Mouse (Mus musculus) liver, adult 2 months (tissue): ENCODE measurements around the gene Bphl. TPM values are rescaled to one million over a fixed set of nuclear protein-coding genes. Genes with fewer than 3 reads are reported as not detected.

ENCODE experiments used
- DNase-seq: peaks from one replicate; pipeline ENCODE4 v3.0.0-alpha.2; 2011; ENCODE audit warnings: low read depth, low spot score; ENCODE audit errors: extremely low read depth
- H3K27ac ChIP-seq: fragments of 200-500 bp; replicated peaks from 2 replicates; pipeline ENCODE4 v1.5.1; 2012; ENCODE audit warnings: low read depth, mild to moderate bottlenecking, control low read depth, inconsistent platforms, low read length; ENCODE audit not compliant: insufficient read depth
- H3K27me3 ChIP-seq: fragments of 200-500 bp; 2 replicates; pipeline ENCODE4 v1.6.1; 2012; ENCODE audit warnings: mild to moderate bottlenecking, moderate library complexity, low read length, inconsistent platforms; ENCODE audit not compliant: control insufficient read depth, insufficient read depth
- H3K36me3 ChIP-seq: fragments of 200-500 bp; 2 replicates; pipeline ENCODE4 v1.6.1; 2012; ENCODE audit warnings: low read length, inconsistent platforms; ENCODE audit not compliant: control insufficient read depth, insufficient read depth
- H3K4me1 ChIP-seq: fragments of 200-500 bp; 2 replicates; pipeline ENCODE4 v1.6.1; 2011; ENCODE audit warnings: low read length; ENCODE audit not compliant: control insufficient read depth, insufficient read depth
- H3K4me3 ChIP-seq: fragments of 200-500 bp; 2 replicates; pipeline ENCODE4 v1.5.1; 2011; ENCODE audit warnings: low read depth, mild to moderate bottlenecking, control low read depth, low read length, moderate library complexity; ENCODE audit not compliant: insufficient read depth
- H3K79me2 ChIP-seq: fragments of 200-500 bp; 2 replicates; pipeline ENCODE4 v1.6.1; 2012; ENCODE audit warnings: inconsistent platforms, mild to moderate bottlenecking, low read length, moderate library complexity; ENCODE audit not compliant: control insufficient read depth, insufficient read depth
- H3K9ac ChIP-seq: fragments of 200-500 bp; 2 replicates; pipeline ENCODE4 v1.6.1; 2012; ENCODE audit warnings: low read depth, mild to moderate bottlenecking, control low read depth, inconsistent platforms, low read length
- CTCF ChIP-seq: fragments of 200-500 bp; IDR thresholded peaks from 2 replicates; pipeline ENCODE4 v1.5.1; 2011; ENCODE audit warnings: low read depth, low read length, control low read depth
- POLR2A ChIP-seq: fragments of 200-500 bp; IDR thresholded peaks from 2 replicates; pipeline ENCODE4 v1.6.1; 2011; ENCODE audit warnings: low read length, control low read depth; ENCODE audit not compliant: insufficient read depth; ENCODE audit errors: extremely low read depth
- WGBS: fragments of 180-500 bp; shearing (Covaris S2); methylation state at CpG from one replicate; pipeline ENCODE4 v1.1.7; 2018; 5-methylcytosine and 5-hydroxymethylcytosine counted together
- polyA plus RNA-seq: library from polyadenylated mRNA; depleted of rRNA; stranded (reverse); fragments of >200 nt; gene quantifications from 2 replicates; pipeline ENCODE4 v1.2.3, GENCODE M21; 2012
- total RNA-seq: library from RNA; depleted of rRNA; stranded (reverse); fragments of >200 nt; gene quantifications from 2 replicates; pipeline ENCODE4 v1.2.3, GENCODE M21; 2014

The Bphl gene
- total and polyA plus RNA-seq, 2 experiments, result 241 to 287 TPM

DNA sequence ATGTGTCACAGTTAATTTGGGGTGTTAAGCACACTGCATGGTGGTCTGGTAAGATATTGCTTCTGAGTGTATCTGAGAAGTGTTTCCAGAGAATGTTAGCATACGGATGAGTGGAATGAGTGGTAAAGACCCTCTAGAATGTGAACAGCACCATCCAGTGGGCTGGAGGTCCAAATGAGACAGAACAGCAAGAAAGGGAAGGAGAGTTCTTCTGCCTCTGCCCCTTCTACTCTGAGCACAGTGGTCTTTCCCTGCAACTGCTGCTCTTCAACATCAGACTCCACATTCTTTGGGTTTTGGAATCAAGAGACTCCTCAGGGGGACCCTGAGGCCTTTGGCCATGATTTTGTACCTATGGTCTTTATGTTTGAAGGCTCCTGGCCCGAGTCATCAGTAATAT, 68.9 kb downstream of the Bphl start:
- DNase-seq, result no peak
- H3K9ac ChIP-seq, result no peak overlapping the region
- 83% methylated on average over 2 of the region's 2 CpGs for WGBS
- H3K27me3 ChIP-seq, result no peaks in the 10 kb centered on the region
- H3K4me3 ChIP-seq, result no peak overlapping the region
- H3K36me3 ChIP-seq, result no peaks in the 10 kb centered on the region
- no peak overlapping the region for H3K27ac ChIP-seq
- TF ChIP-seq CTCF (no peak), POLR2A (no peak)
- H3K79me2 ChIP-seq, result no peaks in the 10 kb centered on the region
- H3K4me1 ChIP-seq, result no peaks in the 10 kb centered on the region

DNA sequence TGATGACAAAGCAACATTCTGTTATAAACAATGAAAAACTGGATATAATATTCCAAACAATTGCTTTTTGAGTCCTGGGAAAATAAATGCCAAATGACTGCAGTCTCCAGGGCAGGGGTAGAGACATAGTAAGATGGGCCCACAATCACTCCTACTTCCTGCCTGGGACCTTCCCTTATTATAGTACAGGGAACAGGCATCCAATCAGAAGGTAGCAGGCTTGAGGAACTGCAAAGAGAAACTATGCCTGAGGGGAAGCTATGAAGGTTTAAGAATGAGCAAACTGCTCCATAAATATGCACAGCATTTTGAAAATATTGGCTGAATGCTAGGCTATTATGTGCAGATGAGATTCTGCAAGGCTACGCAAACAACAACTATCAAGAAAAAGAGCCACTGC, 69.6 kb downstream of the Bphl start:
- WGBS, result 84% methylated on average over 1 of the region's 1 CpGs
- Histone ChIP-seq H3K4me1 (no peaks in the 10 kb centered on the region), H3K27me3 (no peaks in the 10 kb centered on the region), H3K27ac (no peak overlapping the region), H3K79me2 (no peaks in the 10 kb centered on the region), H3K4me3 (no peak overlapping the region), H3K9ac (no peak overlapping the region), H3K36me3 (no peaks in the 10 kb centered on the region)
- TF ChIP-seq POLR2A (no peak), CTCF (no peak)
- DNase-seq, result no peak

DNA sequence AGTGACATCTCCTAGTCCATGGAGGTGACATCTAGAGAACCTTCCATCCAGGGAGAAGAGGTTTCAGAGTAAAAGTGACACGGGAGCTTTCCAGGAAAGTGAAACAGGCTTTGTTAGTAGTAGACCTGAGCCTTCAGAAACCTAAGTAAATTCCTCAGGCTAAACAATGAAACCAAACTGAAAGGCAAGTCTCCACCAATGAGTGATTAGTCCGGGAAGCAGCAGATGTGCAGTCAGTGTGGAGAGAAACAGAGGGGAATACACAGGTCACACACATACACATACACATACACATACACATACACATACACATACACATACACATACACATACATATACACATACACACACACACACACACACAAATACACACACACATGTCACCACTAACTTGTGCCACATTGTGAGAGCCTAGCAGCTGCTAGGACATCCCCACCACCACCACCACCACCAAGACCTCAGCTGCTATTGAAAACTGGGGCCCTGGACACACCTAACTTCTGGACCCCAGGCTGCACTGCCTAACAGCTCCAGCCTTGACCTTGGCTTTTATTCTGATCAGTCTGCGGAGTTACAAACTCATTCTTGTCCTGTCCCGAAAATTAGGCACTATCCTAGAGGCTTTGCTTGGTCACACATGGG, 71.8 kb downstream of the Bphl start:
- 93% methylated on average over 4 of the region's 4 CpGs for WGBS
- Histone ChIP-seq H3K4me3 (no peak overlapping the region), H3K4me1 (peaks cover 3% of the 10 kb centered on the region; the same call in 1 of the 2 replicates), H3K9ac (no peak overlapping the region), H3K27me3 (no peaks in the 10 kb centered on the region), H3K79me2 (no peaks in the 10 kb centered on the region), H3K27ac (no peak overlapping the region), H3K36me3 (no peaks in the 10 kb centered on the region)
- DNase-seq, result no peak
- TF ChIP-seq CTCF (no peak), POLR2A (no peak)

GRCm38 (mm10) chr13:34109677-34110058, 72.3 kb downstream of the Bphl start:
- TF ChIP-seq CTCF (no peak), POLR2A (no peak)
- no peak for DNase-seq
- H3K27ac ChIP-seq, result no peak overlapping the region

GRCm38 (mm10) chr13:34111019-34111418, 73.6 kb downstream of the Bphl start:
- H3K4me1 ChIP-seq, result peaks cover 3% of the 10 kb centered on the region; the same call in 1 of the 2 replicates
- no peak overlapping the region for H3K27ac ChIP-seq
- 91% methylated on average over 5 of the region's 5 CpGs for WGBS
- no peak for DNase-seq
- no peak overlapping the region for H3K9ac ChIP-seq
- no peaks in the 10 kb centered on the region for H3K36me3 ChIP-seq
- no peaks in the 10 kb centered on the region for H3K79me2 ChIP-seq
- TF ChIP-seq POLR2A (no peak), CTCF (no peak)
- no peaks in the 10 kb centered on the region for H3K27me3 ChIP-seq
- no peak overlapping the region for H3K4me3 ChIP-seq

More at GRCm38 (mm10) chr13:34109677-34110058, 72.3 kb downstream of the Bphl start:
- peaks cover 3% of the 10 kb centered on the region; the same call in 1 of the 2 replicates for H3K4me1 ChIP-seq
- no peaks in the 10 kb centered on the region for H3K36me3 ChIP-seq
- H3K27me3 ChIP-seq, result no peaks in the 10 kb centered on the region
- 87% methylated on average over 4 of the region's 4 CpGs for WGBS
- H3K9ac ChIP-seq, result no peak overlapping the region
- no peak overlapping the region for H3K4me3 ChIP-seq
- H3K79me2 ChIP-seq, result no peaks in the 10 kb centered on the region

DNA sequence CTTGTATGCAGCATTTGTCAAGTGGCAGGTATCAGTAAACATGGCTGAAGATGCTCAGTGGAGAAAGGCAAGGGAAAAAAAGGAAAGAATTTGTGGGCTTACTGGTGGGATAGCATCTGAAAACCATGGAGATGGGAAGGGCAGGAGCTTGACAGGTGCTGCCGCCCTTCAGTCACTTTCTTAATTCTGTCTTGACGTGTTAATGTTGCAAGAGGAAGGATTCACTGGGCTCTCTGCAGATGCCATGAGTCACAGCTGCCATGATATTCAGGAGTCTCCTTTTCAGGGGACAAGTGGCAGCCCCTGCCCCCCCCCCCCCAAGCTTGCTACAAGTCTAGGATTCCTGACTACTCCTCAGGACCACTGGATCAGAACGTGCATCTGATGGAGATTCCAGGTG, 74.5 kb downstream of the Bphl start:
- Histone ChIP-seq H3K27ac (no peak overlapping the region), H3K4me1 (peaks cover 3% of the 10 kb centered on the region; the same call in 1 of the 2 replicates), H3K79me2 (no peaks in the 10 kb centered on the region), H3K36me3 (no peaks in the 10 kb centered on the region), H3K4me3 (no peak overlapping the region), H3K27me3 (no peaks in the 10 kb centered on the region), H3K9ac (no peak overlapping the region)
- no peak for DNase-seq
- WGBS, result 82% methylated on average over 3 of the region's 3 CpGs
- no peak for TF ChIP-seq CTCF
- TF ChIP-seq POLR2A, result no peak
